Mouse (Mus musculus) olfactory bulb, adult 2 months (tissue): ENCODE measurements around the gene Capn3.

ENCODE experiments used
- CTCF ChIP-seq: fragments of 200-500 bp; IDR thresholded peaks from 2 replicates; pipeline ENCODE4 v1.5.1; 2012; ENCODE audit warnings: low read depth, mild to moderate bottlenecking, low read length, moderate library complexity; ENCODE audit not compliant: insufficient read depth
- POLR2A ChIP-seq: fragments of 200-500 bp; IDR thresholded peaks from 2 replicates; pipeline ENCODE4 v1.6.1; 2012; ENCODE audit warnings: mild to moderate bottlenecking, low read depth, low read length, moderate library complexity; ENCODE audit not compliant: insufficient read depth

DNA sequence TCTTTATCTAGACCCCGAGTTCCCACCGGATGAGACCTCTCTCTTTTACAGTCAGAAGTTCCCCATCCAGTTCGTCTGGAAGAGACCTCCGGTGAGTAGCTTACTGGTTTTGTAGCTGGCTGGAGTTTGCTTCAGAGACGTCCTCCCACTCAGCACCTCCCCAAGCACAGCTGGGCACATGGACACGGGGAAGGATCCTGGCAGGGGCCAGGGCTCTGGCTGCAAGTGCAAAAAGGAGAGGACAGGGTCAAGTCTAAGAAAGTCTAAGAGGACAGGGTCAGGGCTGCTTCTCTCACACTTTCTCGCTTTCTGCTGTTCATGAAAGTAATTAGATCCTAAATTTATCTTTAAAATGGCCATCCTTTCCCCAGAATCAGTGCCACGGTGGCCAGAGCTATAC, 8.3 kb downstream of the Capn3 start:
- TF ChIP-seq POLR2A: no peak
- no peak for TF ChIP-seq CTCF
